Mouse (Mus musculus): Measurements from ENCODE around the gene Mcm10.

GRCm38 (mm10) chr2:5023699-5024399, 11.3 kb upstream of the Mcm10 start:
- TF ChIP-seq CTCF (IDR thresholded peaks at IDR 0.05; ENCODE audit: low read depth, low read length) (no peak), GATA1 (IDR thresholded peaks at IDR 0.05; ENCODE audit: borderline replicate concordance, low read length) (no peak), TAL1 (conservative IDR thresholded peaks at IDR 0.05; ENCODE audit: low read depth, low read length) (no peak)

All from G1E (cell line).